Mouse (Mus musculus): Measurements from ENCODE around the gene Rprd1b. TPM values are rescaled to one million over a fixed set of nuclear protein-coding genes. Genes with fewer than 3 reads are reported as not detected.

Gene Rprd1b
- polyA plus RNA-seq, 1 experiment from 2014 or later, result 40.8 TPM

DNA sequence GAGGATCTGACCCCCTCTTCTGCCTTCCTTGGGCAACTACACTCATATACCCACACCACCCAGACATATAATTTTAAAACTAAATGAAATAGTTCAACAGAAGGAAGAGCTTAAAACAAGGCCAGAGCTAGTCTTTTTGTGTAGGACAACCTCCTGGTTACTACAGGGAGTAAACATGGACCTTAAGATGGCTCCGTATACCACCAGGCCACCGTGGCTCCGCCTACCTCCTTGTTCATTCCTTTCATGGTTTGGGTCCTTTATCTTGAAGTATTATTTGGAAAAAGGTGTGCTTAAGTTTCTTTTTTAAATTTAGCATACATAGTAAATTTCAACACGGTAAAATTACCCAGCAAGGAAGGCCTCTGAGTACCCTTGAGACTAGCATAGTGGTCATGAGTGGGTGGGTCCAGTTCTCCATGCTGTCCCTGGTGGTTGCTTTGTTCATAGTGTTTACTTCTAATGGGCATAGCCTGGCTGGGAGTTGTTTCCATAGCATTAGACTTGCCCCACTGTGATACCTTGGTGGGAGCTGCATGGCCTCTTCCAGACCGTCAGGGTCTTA, 39.0 kb downstream of the Rprd1b start:
- Histone ChIP-seq H3K4me1 (replicated peaks) (no peaks in the 10 kb centered on the region; the same call in 1 of the 2 replicates), H3K36me3 (peaks cover 50% of the 10 kb centered on the region), H3K27ac (no peak overlapping the region), H3K4me2 (replicated peaks) (no peak overlapping the region), H3K4me3 (replicated peaks) (no peak overlapping the region), H3K9ac (replicated peaks) (no peak overlapping the region), H3K9me3 (no peaks in the 10 kb centered on the region), H3K27me3 (no peaks in the 10 kb centered on the region)
- no peak for ATAC-seq
- 97% methylated on average over 5 of the region's 5 CpGs for WGBS

- Histone ChIP-seq H3K27me3 (no peaks in the 10 kb centered on the region), H3K36me3 (peaks cover 51% of the 10 kb centered on the region), H3K27ac (no peak overlapping the region), H3K4me3 (replicated peaks) (no peak overlapping the region), H3K9me3 (no peaks in the 10 kb centered on the region), H3K4me2 (replicated peaks) (no peak overlapping the region), H3K4me1 (replicated peaks) (no peaks in the 10 kb centered on the region; the same call in 1 of the 2 replicates), H3K9ac (replicated peaks) (no peak overlapping the region)
- ATAC-seq, result no peak
These were observed 40.2 kb downstream of the Rprd1b start for GRCm38 (mm10) chr2:158068444-158068971.

- no peak overlapping the region for H3K9ac ChIP-seq (replicated peaks)
- no peak overlapping the region for H3K27ac ChIP-seq
- H3K27me3 ChIP-seq, result no peaks in the 10 kb centered on the region
- no peaks in the 10 kb centered on the region for H3K9me3 ChIP-seq
- H3K4me1 ChIP-seq (replicated peaks), result no peaks in the 10 kb centered on the region; the same call in 1 of the 2 replicates
- WGBS, result 93% methylated on average over 3 of the region's 3 CpGs
- no peak overlapping the region for H3K4me2 ChIP-seq (replicated peaks)
- peaks cover 63% of the 10 kb centered on the region for H3K36me3 ChIP-seq
- no peak overlapping the region for H3K4me3 ChIP-seq (replicated peaks)
- ATAC-seq, result no peak
These were observed 42.8 kb downstream of the Rprd1b start for GRCm38 (mm10) chr2:158070885-158071632.

GRCm38 (mm10) chr2:158071633-158071995, 43.3 kb downstream of the Rprd1b start:
- no peaks in the 10 kb centered on the region for H3K9me3 ChIP-seq
- no peaks in the 10 kb centered on the region for H3K27me3 ChIP-seq
- 96% methylated on average over 5 of the region's 5 CpGs for WGBS
- H3K4me1 ChIP-seq (replicated peaks), result no peaks in the 10 kb centered on the region
- H3K4me3 ChIP-seq (replicated peaks), result no peak overlapping the region
- no peak for ATAC-seq
- no peak overlapping the region for H3K4me2 ChIP-seq (replicated peaks)
- no peak overlapping the region for H3K9ac ChIP-seq (replicated peaks)
- peaks cover 68% of the 10 kb centered on the region for H3K36me3 ChIP-seq
- no peak overlapping the region for H3K27ac ChIP-seq

GRCm38 (mm10) chr2:158074835-158075234, 46.5 kb downstream of the Rprd1b start:
- Histone ChIP-seq H3K9ac (replicated peaks) (no peak overlapping the region), H3K27me3 (no peaks in the 10 kb centered on the region), H3K4me1 (replicated peaks) (no peaks in the 10 kb centered on the region), H3K27ac (no peak overlapping the region), H3K9me3 (no peaks in the 10 kb centered on the region), H3K4me3 (replicated peaks) (no peak overlapping the region), H3K4me2 (replicated peaks) (no peak overlapping the region), H3K36me3 (peaks cover 64% of the 10 kb centered on the region)
- WGBS, result 88% methylated on average over 5 of the region's 5 CpGs
- no peak for ATAC-seq

GRCm38 (mm10) chr2:158076690-158077089, 48.4 kb downstream of the Rprd1b start:
- Histone ChIP-seq H3K27ac (no peak overlapping the region), H3K4me3 (replicated peaks) (no peak overlapping the region)
- 86% methylated on average over 6 of the region's 6 CpGs for WGBS

DNA sequence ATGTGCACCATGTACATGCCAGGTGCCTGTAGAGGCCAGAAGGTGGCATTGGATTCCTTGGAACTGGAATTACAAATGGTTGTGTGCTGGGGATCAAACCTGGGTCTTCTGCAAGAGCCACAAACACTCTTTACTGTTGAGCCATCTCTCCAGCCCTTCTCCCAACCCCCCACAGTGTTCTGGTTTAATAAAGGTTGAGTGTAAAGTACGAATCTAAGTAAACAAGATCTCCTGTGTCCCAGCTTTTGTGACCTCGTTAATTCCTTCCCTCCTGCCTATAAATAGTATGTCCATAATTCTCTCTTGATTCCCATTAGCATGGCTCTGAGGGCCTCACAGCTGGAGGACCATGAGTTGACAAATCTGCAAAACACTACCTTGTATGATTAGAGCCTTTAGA, 49.7 kb downstream of the Rprd1b start:
- Histone ChIP-seq H3K36me3 (peaks cover 35% of the 10 kb centered on the region), H3K4me3 (replicated peaks) (no peak overlapping the region), H3K9ac (replicated peaks) (no peak overlapping the region), H3K9me3 (no peaks in the 10 kb centered on the region), H3K4me1 (replicated peaks) (no peaks in the 10 kb centered on the region), H3K27me3 (no peaks in the 10 kb centered on the region), H3K27ac (no peak overlapping the region), H3K4me2 (replicated peaks) (no peak overlapping the region)
- ATAC-seq, result no peak
- WGBS, result 67% methylated on average over 2 of the region's 2 CpGs

More at GRCm38 (mm10) chr2:158076690-158077089, 48.4 kb downstream of the Rprd1b start:
- ATAC-seq, result no peak
- no peaks in the 10 kb centered on the region for H3K4me1 ChIP-seq (replicated peaks)
- peaks cover 46% of the 10 kb centered on the region for H3K36me3 ChIP-seq
- H3K9me3 ChIP-seq, result no peaks in the 10 kb centered on the region
- no peak overlapping the region for H3K4me2 ChIP-seq (replicated peaks)
- no peak overlapping the region for H3K9ac ChIP-seq (replicated peaks)
- H3K27me3 ChIP-seq, result no peaks in the 10 kb centered on the region

DNA sequence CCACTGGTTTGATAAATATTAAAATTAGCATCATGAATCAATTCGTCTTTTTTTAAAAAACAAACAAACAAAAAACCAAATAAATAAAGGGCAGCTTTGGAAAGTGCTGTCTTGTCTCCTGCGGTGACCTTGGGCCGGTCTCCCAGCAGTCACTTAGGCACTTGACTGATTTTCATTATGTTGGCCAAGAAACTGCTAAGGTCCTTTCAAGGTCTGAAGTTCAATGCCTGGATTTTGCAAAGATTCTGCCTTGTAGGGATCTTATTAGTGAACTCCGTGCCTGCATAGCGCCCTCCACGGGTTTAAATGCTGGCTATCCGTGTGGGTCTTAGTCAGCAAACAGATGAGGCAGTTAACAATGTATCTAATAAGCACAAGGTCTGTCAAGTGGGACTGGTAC, 50.7 kb downstream of the Rprd1b start:
- no peak overlapping the region for H3K9ac ChIP-seq (replicated peaks)
- no peak for ATAC-seq
- H3K4me3 ChIP-seq (replicated peaks), result no peak overlapping the region
- peaks cover 35% of the 10 kb centered on the region for H3K36me3 ChIP-seq
- H3K4me2 ChIP-seq (replicated peaks), result no peak overlapping the region
- H3K27ac ChIP-seq, result no peak overlapping the region
- no peaks in the 10 kb centered on the region for H3K4me1 ChIP-seq (replicated peaks)
- H3K27me3 ChIP-seq, result no peaks in the 10 kb centered on the region
- 68% methylated on average over 7 of the region's 7 CpGs for WGBS
- H3K9me3 ChIP-seq, result no peaks in the 10 kb centered on the region

GRCm38 (mm10) chr2:158079843-158080395, 51.6 kb downstream of the Rprd1b start:
- ATAC-seq, result no peak
- Histone ChIP-seq H3K9ac (replicated peaks) (0 out of 2 replicates have a peak overlapping the region, but pooled peaks have one; percentile 8), H3K36me3 (peaks cover 29% of the 10 kb centered on the region), H3K4me3 (replicated peaks) (no peak overlapping the region), H3K27me3 (no peaks in the 10 kb centered on the region), H3K27ac (no peak overlapping the region), H3K4me1 (replicated peaks) (peaks cover 5% of the 10 kb centered on the region; the same call in 1 of the 2 replicates), H3K4me2 (replicated peaks) (no peak overlapping the region), H3K9me3 (no peaks in the 10 kb centered on the region)
- 67% methylated on average over 9 of the region's 9 CpGs for WGBS

DNA sequence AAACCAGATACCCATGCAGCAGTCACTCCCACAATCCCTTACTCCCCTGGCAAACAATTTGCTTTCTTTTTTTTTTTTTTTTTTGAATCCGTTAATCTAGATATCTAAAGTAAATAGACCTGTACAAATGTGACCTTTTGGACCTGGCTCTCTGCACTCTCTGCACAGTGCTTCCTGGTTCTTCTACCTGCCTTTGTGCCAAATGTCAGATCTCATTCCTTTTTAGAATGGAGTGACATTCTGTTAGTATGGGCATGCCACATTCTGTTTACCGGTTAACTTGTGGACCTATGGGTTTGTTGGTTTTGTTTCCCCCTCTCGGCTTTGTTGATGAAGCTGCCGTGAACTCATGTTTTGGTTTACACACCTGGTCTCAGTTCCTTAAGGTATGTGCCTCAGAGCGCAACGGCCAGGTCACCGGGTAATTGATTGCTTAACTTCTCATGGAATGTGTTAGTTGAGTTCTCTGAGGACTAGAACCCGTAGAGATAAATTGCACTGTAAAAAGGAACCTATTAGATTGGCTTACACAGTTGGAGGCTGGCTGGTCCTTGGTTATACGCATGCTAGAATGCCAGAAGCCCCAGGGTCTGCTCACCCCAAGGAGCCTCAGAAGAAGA, 52.4 kb downstream of the Rprd1b start:
- WGBS, result 92% methylated on average over 9 of the region's 9 CpGs
- Histone ChIP-seq H3K27me3 (no peaks in the 10 kb centered on the region), H3K4me1 (replicated peaks) (peaks cover 5% of the 10 kb centered on the region; the same call in 1 of the 2 replicates), H3K27ac (no peak overlapping the region), H3K9me3 (no peaks in the 10 kb centered on the region), H3K4me2 (replicated peaks) (no peak overlapping the region), H3K4me3 (replicated peaks) (no peak overlapping the region), H3K9ac (replicated peaks) (no peak overlapping the region), H3K36me3 (peaks cover 21% of the 10 kb centered on the region)
- ATAC-seq, result no peak

- no peaks in the 10 kb centered on the region for H3K27me3 ChIP-seq
- H3K4me3 ChIP-seq (replicated peaks), result no peak overlapping the region
- no peak for ATAC-seq
- H3K9ac ChIP-seq (replicated peaks), result no peak overlapping the region
- 53% methylated on average over 8 of the region's 8 CpGs for WGBS
- H3K9me3 ChIP-seq, result no peaks in the 10 kb centered on the region
- peaks cover 7% of the 10 kb centered on the region; the same call in 1 of the 2 replicates for H3K4me1 ChIP-seq (replicated peaks)
- H3K27ac ChIP-seq, result no peak overlapping the region; the same call in 1 of the 2 replicates
- H3K4me2 ChIP-seq (replicated peaks), result no peak overlapping the region
- no peaks in the 10 kb centered on the region for H3K36me3 ChIP-seq
These were observed 56.2 kb downstream of the Rprd1b start for GRCm38 (mm10) chr2:158084486-158084885.

- H3K4me1 ChIP-seq (replicated peaks), result peaks cover 6% of the 10 kb centered on the region; the same call in 1 of the 2 replicates
- H3K4me2 ChIP-seq (replicated peaks), result no peak overlapping the region
- H3K36me3 ChIP-seq, result no peaks in the 10 kb centered on the region
- H3K27ac ChIP-seq, result no peak overlapping the region
- ATAC-seq, result no peak
- H3K4me3 ChIP-seq (replicated peaks), result no peak overlapping the region
- H3K9ac ChIP-seq (replicated peaks), result no peak overlapping the region
- H3K27me3 ChIP-seq, result no peaks in the 10 kb centered on the region
- WGBS, result 91% methylated on average over 4 of the region's 4 CpGs
- H3K9me3 ChIP-seq, result no peaks in the 10 kb centered on the region
These were observed 61.8 kb downstream of the Rprd1b start for GRCm38 (mm10) chr2:158090096-158090495.
